Mouse (Mus musculus): ENCODE measurements around the gene Wscd1. TPM values are rescaled to one million over a fixed set of nuclear protein-coding genes. Genes with fewer than 3 reads are reported as not detected.

Gene Wscd1
- total RNA-seq (2021) = 10 to 100 TPM; 53.9 to 60.1 TPM
- long read RNA-seq, experiment 1, transcript Wscd1-203 (9 exons, 2,866 nt) = major isoform, 63 of 81 reads
- long read RNA-seq, experiment 1, partial matches to known transcripts = 9 of 81 reads
- long read RNA-seq, experiment 1, other reads (novel, unspliced or antisense) = 7 of 81 reads
- long read RNA-seq, experiment 2, transcript Wscd1-203 (9 exons, 2,866 nt) = major isoform, 66 of 89 reads
- long read RNA-seq, experiment 2, partial matches to known transcripts = 7 of 89 reads
- long read RNA-seq, experiment 2, other reads (novel, unspliced or antisense) = 11 of 89 reads

DNA sequence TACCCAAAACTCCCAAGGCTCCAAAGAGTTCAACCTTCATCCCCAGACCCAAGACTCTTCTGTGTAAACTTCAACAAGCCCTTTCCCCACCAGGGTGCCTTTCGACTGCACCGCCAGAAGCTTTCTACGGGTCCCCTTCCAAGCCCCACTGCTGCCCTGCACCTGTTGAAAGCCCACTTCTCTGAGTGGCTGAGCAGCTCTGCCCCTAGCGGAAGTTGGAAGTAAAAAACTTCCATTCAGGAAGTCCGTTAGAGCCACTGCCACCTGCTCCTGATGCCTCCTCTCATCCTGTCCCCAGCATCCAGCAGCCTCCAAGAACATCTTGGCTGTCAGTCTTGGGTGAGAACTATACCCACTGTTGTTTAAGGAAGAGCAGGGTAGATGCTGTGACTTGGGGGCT is at the start of gene Wscd1:
Gene Wscd1, plus strand, starts transcription at position 250 of the 400 bp plus-strand sequence.
- intact Hi-C loops (cut with DNase I) = loop anchor here (2.0 to 5.0 kb wide), 5 partner anchors 21 to 402 kb away; no protein-coding TSS in a partner anchor
- Histone ChIP-seq H3K27ac (peak within 1 kb of the TSS; percentile 92), H3K4me3 (peak within 1 kb of the TSS; percentile 82)
- DNase-seq (ENCODE audit: extremely low spot score in 1 of 2, low spot score in 2 of 2) = peak in 1 of 2 experiments; percentile 37
- peak; percentile 76 for TF ChIP-seq CTCF (IDR thresholded peaks at IDR 0.05)

DNA sequence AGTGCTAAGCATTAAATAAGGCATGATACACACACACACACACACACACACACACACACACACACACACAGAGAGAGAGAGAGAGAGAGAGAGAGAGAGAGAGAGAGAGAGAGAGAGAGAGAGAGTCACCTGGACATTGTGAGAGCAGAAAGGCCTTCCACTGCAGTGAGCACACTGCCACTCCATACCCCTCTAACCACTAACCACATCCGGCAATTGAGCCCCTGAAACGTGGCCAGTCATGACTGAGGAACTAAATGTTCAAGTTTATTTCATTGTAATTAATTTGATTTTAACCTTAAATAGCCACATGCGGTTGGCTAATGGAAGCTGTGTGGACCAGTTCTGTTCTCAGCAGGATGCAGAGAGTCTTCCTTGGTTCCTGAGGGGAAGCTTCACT is 21.7 kb upstream of the Wscd1 start:
- H3K27ac ChIP-seq = no peak overlapping the region
- intact Hi-C loops (cut with DNase I) = no loop called here
- no peak for TF ChIP-seq CTCF (IDR thresholded peaks at IDR 0.05)
- no peak for DNase-seq (ENCODE audit: extremely low spot score in 1 of 2, low spot score in 2 of 2)
- H3K4me3 ChIP-seq = no peak overlapping the region

DNA sequence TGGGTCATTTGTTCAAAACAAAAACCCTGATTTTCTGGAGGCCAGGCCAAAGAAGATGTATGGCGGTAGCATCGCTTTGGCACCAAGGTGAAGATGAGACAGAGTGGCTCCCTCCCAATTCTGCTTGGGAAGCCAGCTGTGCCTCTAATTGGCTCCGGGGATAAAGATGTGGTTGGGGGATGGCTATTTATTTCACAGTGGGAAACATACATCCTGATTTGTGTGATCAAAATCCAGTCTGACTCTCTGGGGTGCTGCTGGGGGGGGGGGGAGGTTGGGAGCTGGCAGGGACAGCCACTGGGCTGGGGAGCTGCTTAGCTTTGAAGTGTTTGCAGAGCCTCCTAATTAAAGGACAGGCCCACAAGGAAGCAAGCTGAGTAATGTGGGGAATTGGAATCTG is 20.4 kb upstream of the Wscd1 start:
- no peak overlapping the region for H3K4me3 ChIP-seq
- intact Hi-C loops (cut with DNase I) = no loop called here
- DNase-seq (ENCODE audit: extremely low spot score in 1 of 2, low spot score in 2 of 2) = no peak
- no peak overlapping the region for H3K27ac ChIP-seq
- TF ChIP-seq CTCF (IDR thresholded peaks at IDR 0.05) = no peak

- Histone ChIP-seq H3K27ac (no peak overlapping the region), H3K4me3 (no peak overlapping the region)
- no peak for DNase-seq (ENCODE audit: extremely low spot score in 1 of 2, low spot score in 2 of 2)
- TF ChIP-seq CTCF (IDR thresholded peaks at IDR 0.05) = no peak
- intact Hi-C loops (cut with DNase I) = no loop called here
Observed at GRCm38 (mm10) chr11:71733771-71734170, 15.9 kb upstream of the Wscd1 start.

- DNase-seq (ENCODE audit: extremely low spot score in 1 of 2, low spot score in 2 of 2) = no peak
- Histone ChIP-seq H3K27ac (no peak overlapping the region), H3K4me3 (no peak overlapping the region)
- TF ChIP-seq CTCF (IDR thresholded peaks at IDR 0.05) = peak; percentile 48
- intact Hi-C loops (cut with DNase I) = no loop called here
Observed at GRCm38 (mm10) chr11:71737106-71737505, 12.6 kb upstream of the Wscd1 start.

DNA sequence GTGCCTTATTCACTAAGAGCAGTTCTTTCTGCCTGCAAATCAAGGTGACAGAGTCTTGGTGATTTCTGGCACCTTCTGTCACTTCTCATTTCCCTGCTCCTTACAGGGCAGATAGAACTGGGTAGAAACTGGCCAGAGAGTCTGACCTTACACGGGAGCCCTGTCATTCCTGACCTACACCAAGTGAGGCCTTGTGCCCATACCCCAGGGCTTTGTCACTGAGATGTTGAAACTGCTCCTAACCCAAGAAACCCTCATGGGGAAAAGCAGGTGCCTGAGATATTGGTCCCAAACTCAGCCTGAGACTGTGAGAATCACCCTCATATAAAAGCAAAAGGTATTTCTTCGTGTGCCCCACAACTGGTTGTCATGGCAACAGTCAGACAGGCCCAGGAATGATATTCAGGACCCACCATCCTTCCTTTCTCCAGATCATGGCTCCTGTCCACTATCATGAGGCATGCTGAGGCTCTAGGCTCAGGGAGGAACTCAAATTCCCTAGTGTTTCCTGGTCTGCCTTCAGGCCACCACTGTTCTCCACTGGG is 11.1 kb upstream of the Wscd1 start:
- Histone ChIP-seq H3K27ac (no peak overlapping the region), H3K4me3 (no peak overlapping the region)
- DNase-seq (ENCODE audit: extremely low spot score in 1 of 2, low spot score in 2 of 2) = no peak
- TF ChIP-seq CTCF (IDR thresholded peaks at IDR 0.05) = no peak
- intact Hi-C loops (cut with DNase I) = no loop called here

DNA sequence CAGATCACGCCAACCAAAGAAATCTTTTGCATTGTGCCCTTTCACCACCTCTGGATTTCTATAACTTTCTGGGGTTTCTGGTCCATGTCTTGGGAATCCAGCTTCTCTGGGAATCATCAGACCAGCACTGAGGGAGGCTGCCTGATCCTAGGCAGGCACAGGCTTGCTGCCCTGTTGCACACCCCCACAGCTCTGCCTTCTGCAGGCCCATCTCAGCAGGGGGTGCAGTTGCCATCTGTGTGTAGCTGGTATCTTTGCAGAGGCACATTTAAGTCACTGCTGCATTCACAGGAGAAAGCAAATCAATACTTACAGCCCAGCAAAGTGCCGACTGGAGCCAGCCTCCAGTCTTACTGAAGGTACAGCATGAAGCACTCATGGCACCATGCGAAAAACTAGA is 3.8 kb upstream of the Wscd1 start:
- intact Hi-C loops (cut with DNase I) = no loop called here
- TF ChIP-seq CTCF (IDR thresholded peaks at IDR 0.05) = no peak; the same call in 1 of the 2 replicates
- Histone ChIP-seq H3K27ac (no peak overlapping the region), H3K4me3 (no peak overlapping the region)
- DNase-seq (ENCODE audit: extremely low spot score in 1 of 2, low spot score in 2 of 2) = peak in 1 of 2 experiments; percentile 38

DNA sequence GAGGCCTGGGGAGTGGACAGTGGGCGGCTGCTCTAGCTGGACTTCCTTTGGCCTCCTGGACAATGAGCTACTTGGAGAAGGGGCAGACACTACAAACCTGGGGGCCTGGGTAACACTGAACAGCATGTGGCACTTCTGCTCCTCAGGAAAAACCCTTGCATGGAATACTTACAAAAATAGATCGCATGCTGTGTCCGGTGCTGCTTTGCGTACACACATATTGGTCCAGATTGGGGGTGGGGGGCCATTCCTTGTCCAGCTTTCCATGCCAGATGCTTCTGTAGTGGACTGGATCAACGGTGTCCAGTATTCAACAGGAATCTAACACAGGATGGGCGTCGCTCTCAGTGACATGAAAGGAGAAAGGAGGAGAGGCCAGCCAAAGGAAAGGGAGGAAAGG is 2.0 kb upstream of the Wscd1 start:
- intact Hi-C loops (cut with DNase I) = no loop called here
- no peak overlapping the region for H3K27ac ChIP-seq
- H3K4me3 ChIP-seq = no peak overlapping the region
- TF ChIP-seq CTCF (IDR thresholded peaks at IDR 0.05) = no peak
- DNase-seq (ENCODE audit: extremely low spot score in 1 of 2, low spot score in 2 of 2) = no peak

- peak overlapping the region; percentile 82 for H3K4me3 ChIP-seq
- DNase-seq (ENCODE audit: extremely low spot score in 1 of 2, low spot score in 2 of 2) = peak; percentile 76 to 77
- TF ChIP-seq CTCF (IDR thresholded peaks at IDR 0.05) = no peak
- H3K27ac ChIP-seq = peak overlapping the region; percentile 92
- intact Hi-C loops (cut with DNase I) = loop anchor here (2.0 to 5.0 kb wide), 5 partner anchors 20 to 403 kb away; no protein-coding TSS in a partner anchor
Observed at GRCm38 (mm10) chr11:71750534-71751173, 934 bp downstream of the Wscd1 start.

- peak; percentile 39 to 46 for DNase-seq (ENCODE audit: extremely low spot score in 1 of 2, low spot score in 2 of 2)
- intact Hi-C loops (cut with DNase I) = loop anchor here (2.0 to 5.0 kb wide), 5 partner anchors 20 to 404 kb away; no protein-coding TSS in a partner anchor
- TF ChIP-seq CTCF (IDR thresholded peaks at IDR 0.05) = no peak
- peak overlapping the region; percentile 82 for H3K4me3 ChIP-seq
- peak overlapping the region; percentile 92 for H3K27ac ChIP-seq
Observed at GRCm38 (mm10) chr11:71751174-71751611, 1.5 kb downstream of the Wscd1 start.

DNA sequence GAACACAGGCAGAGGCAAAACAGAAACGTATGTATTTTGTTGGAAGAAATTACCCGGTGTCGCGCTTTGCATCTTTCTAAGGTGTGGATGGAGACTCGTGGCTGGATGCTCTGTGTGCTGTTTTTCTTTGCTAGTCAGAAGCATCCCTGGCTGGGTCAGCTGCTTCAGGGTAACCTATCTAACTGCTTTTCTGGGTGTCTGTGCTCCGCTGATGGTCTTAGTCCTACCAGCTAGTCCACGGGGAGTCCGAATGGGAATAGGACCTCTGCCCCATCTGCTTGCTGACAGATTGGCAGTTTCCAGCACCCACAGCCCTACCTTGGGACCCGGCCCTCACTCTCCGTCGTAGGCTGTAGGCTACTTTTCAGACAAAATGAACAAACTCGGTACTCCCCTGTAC is 2.0 kb downstream of the Wscd1 start:
- no peak for DNase-seq (ENCODE audit: extremely low spot score in 1 of 2, low spot score in 2 of 2)
- TF ChIP-seq CTCF (IDR thresholded peaks at IDR 0.05) = no peak
- intact Hi-C loops (cut with DNase I) = loop anchor here (2.0 to 5.0 kb wide), 5 partner anchors 19 to 404 kb away; no protein-coding TSS in a partner anchor
- Histone ChIP-seq H3K4me3 (peak overlapping the region; percentile 82), H3K27ac (peak overlapping the region; percentile 92)

GRCm38 (mm10) chr11:71752626-71753025 is 2.9 kb downstream of the Wscd1 start:
- DNase-seq (ENCODE audit: extremely low spot score in 1 of 2, low spot score in 2 of 2) = no peak
- intact Hi-C loops (cut with DNase I) = loop anchor here (5.0 kb wide), 2 partner anchors 315 to 405 kb away; no protein-coding TSS in a partner anchor
- peak; percentile 19; the same call in 1 of the 2 replicates for TF ChIP-seq CTCF (IDR thresholded peaks at IDR 0.05)
- Histone ChIP-seq H3K4me3 (peak overlapping the region; percentile 82), H3K27ac (peak overlapping the region; percentile 92)

Measured in left cerebral cortex, adult 2 months (tissue).